Mouse (Mus musculus) E14TG2a.4 (cell line): ENCODE measurements around the gene Polr3h.

Experiments
- CTCF ChIP-seq: conservative IDR thresholded peaks from 2 replicates; pipeline ENCODE4 v1.5.1; 2014; ENCODE audit warnings: low read length
- NANOG ChIP-seq: IDR thresholded peaks from 2 replicates; pipeline ENCODE4 v1.6.1; 2014; ENCODE audit warnings: borderline replicate concordance, low read length, mixed read lengths
- POU5F1 ChIP-seq: IDR thresholded peaks from 2 replicates; pipeline ENCODE4 v1.6.1; 2014; ENCODE audit warnings: low read length, borderline replicate concordance

DNA sequence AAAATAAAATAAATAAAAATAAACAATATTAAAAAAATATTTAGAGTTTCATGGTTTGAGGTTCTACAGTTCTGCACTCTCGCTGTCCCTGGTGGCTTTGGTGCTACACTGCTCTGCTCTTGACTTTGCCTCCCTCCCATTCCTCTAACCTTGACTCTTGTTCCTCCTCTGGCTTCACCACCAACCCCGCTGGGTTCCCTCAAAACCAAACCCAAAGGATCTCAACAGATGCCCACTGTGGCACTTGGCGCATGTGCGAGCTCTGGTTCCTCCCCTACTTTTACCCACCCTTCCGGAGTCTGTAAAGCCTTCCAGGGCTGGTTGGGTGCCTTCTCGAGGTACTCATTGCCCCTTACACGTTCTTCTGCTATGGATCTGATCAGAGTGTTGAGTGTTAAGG, 83.8 kb downstream of the Polr3h start:
- TF ChIP-seq CTCF (no peak), POU5F1 (no peak), NANOG (no peak)
